Mouse (Mus musculus): ENCODE measurements around the gene Gimap3.

Gene Gimap3

DNA sequence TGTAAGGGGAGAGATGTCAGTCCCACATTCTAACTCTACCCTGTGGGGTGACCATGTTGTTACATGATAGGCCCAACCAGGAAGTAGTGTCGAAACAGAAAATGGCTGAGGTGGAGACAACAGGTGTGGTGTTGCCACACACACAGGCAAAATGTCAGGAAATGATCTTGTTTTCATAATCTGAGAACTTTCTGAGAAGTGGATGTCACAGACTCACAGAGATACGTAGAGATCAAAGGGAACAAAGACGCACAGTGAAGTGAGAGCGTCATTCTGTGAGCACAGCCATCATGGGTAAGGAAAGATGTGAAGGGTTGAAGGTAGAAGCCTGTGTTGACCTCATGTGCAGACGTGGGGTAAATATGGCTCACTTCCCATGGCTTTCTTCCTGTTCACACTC lies 42.9 kb downstream of the Gimap3 start:
- POLR2A ChIA-PET = no interaction called here
- CTCF ChIA-PET = no interaction called here

DNA sequence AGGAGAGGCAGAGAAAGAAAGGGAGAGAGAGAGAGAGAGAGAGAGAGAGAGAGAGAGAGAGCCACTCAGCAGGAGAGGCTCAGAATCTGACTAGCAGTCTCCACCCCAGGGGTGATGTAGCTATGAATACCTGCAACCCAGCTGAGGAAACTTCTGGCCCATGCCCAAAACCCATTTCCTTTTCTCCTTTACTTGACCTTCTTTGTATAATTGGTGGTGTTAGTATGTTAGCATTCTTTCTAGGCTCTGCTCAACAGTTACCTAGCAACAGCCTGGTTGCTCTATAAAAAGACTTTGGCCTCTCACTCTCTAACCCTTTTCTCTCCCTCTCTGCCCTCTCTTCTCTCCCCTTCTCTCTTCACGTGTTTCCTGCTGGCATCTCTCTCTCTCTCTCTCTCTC lies 45.2 kb downstream of the Gimap3 start:
- CTCF ChIA-PET = no interaction called here
- POLR2A ChIA-PET = interaction anchor here in 2 of 4 experiments (0.6 to 0.8 kb wide), 3 partner anchors 16 to 1678 kb away, joined by 3 to 12 read pairs (median 6); no protein-coding TSS in a partner anchor

DNA sequence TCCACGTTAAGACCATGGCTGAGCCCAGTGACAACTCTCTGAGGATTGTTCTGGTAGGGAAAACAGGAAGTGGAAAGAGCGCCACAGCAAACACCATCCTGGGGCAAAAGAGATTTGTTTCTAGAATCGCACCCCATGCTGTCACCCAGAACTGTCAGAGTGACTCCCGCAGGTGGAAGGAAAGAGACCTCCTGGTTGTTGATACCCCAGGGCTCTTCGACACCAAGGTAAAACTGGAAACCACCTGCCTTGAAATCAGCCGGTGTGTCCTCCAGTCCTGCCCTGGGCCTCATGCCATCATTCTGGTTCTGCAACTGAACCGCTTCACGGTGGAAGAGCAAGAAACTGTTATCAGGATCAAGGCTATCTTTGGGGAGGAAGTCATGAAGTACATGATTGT lies 47.2 kb downstream of the Gimap3 start:
- ChIA-PET CTCF (no interaction called here), POLR2A (no interaction called here)

DNA sequence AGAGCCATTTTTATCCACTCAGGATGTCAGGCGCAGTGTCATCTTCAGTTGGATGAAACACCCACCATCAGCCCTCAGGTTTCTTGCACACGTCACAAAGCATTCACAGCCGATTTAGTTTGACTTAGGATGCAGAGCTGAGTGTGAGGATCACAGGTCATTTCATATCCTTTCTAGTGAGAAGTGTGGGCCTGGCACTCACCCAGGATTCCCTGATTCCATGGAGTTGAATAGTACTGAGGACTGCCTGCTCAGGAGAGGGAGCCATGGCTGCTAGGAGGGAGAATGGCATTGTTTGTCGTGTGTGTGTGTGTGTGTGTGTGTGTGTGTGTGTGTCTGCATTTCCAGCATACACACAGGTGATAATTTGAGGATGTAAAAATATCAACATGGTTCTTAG lies 50.3 kb downstream of the Gimap3 start:
- POLR2A ChIA-PET = interaction anchor here in 1 of 4 experiments (0.7 kb wide), 1 partner anchor 58 kb away, joined by 3 read pairs; no protein-coding TSS in a partner anchor
- CTCF ChIA-PET = interaction anchor here in 1 of 4 experiments (0.8 kb wide), 1 partner anchor 50 kb away, joined by 5 read pairs; the partner anchor contains the start of gene Gimap3

DNA sequence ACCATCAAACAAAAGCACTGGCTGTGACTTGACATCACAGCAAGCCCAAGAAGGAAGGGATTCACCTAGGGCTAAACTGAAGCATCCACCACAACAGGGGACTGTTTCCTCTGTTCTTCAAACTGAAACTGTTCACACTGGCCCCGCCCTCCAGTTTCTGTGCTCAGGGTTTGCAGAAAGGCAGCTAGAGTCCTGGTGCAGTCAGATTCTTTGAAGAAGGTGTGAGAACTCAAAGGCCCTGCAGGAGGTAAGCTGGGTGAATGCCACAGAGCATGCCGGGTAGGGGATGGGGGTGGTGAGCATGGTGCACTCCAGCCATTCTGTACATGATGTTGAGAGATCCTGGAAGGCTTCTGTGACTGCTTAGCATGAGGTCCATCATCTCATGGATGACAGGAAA lies 52.2 kb downstream of the Gimap3 start, which contains the start of the genes Gm28053 and Gimap7:
Gene Gm28053, plus strand, starts transcription at position 153 of the 400 bp plus-strand sequence.
Gene Gimap7, plus strand, starts transcription at position 167 of the 400 bp plus-strand sequence.
- ChIA-PET POLR2A (no interaction called here), CTCF (no interaction called here)

Data from embryonic stem cell, embryonic (primary cell).